Mouse (Mus musculus) lung, embryonic 16.5 days (tissue): ENCODE data around the gene Grcc10. TPM values are rescaled to one million over a fixed set of nuclear protein-coding genes. Genes with fewer than 3 reads are reported as not detected.
A peak's percentile ranks its signal among the peaks of the same experiment; 100 is the strongest.

Experiments
- ATAC-seq: fragments of 200-750 bp; cut with Nextera tagmentation; 2 replicates; pipeline ENCODE4 v1.8.0; 2017; ENCODE audit warnings: low read depth, mild to moderate bottlenecking, moderate library complexity
- H3K27ac ChIP-seq: fragments of 300-500 bp; sonication (generic); 2 replicates; pipeline ENCODE4 v1.5.1; 2014; ENCODE audit warnings: mild to moderate bottlenecking, control low read depth, low read length
- H3K27me3 ChIP-seq: fragments of 300-500 bp; sonication (generic); 2 replicates; pipeline ENCODE4 v1.6.1; 2014; ENCODE audit warnings: low read depth, low read length, mixed read lengths; ENCODE audit not compliant: control insufficient read depth, insufficient read depth
- H3K36me3 ChIP-seq: fragments of 300-500 bp; sonication (generic); 2 replicates; pipeline ENCODE4 v1.6.1; 2014; ENCODE audit warnings: low read length; ENCODE audit not compliant: control insufficient read depth, insufficient read depth
- H3K4me1 ChIP-seq: fragments of 300-500 bp; sonication (generic); replicated peaks from 2 replicates; pipeline ENCODE4 v1.6.1; 2014; ENCODE audit warnings: low read length, mixed read lengths; ENCODE audit not compliant: control insufficient read depth, insufficient read depth
- H3K4me2 ChIP-seq: fragments of 300-500 bp; sonication (generic); 2 replicates; pipeline ENCODE4 v1.6.1; 2014; ENCODE audit warnings: low read depth, low read length, control low read depth
- H3K4me3 ChIP-seq: fragments of 300-500 bp; sonication (generic); 2 replicates; pipeline ENCODE4 v1.5.1; 2014; ENCODE audit warnings: mild to moderate bottlenecking, low read length, control low read depth
- H3K9ac ChIP-seq: fragments of 300-500 bp; sonication (generic); 2 replicates; pipeline ENCODE4 v1.6.1; 2014; ENCODE audit warnings: low read length, control low read depth
- H3K9me3 ChIP-seq: fragments of 300-500 bp; sonication (generic); 2 replicates; pipeline ENCODE4 v1.6.1; 2016; ENCODE audit warnings: low read length; ENCODE audit not compliant: control insufficient read depth
- WGBS: fragments of 180-500 bp; shearing (Covaris S2); extraction: QIAGEN DNeasy Blood & Tissue Kit; methylation state at CpG from one replicate; pipeline ENCODE4 v1.1.7; 2014; 5-methylcytosine and 5-hydroxymethylcytosine counted together
- polyA plus RNA-seq: library from polyadenylated mRNA; unstranded; fragments of >200 nt; fragmentation: Nextera tagmentation; extraction: Ambion mirVana; gene quantifications from 2 replicates; pipeline ENCODE4 v1.2.1, GENCODE M21; 2015

Grcc10 gene
- polyA plus RNA-seq: 430 and 446 TPM in 2 replicates

DNA sequence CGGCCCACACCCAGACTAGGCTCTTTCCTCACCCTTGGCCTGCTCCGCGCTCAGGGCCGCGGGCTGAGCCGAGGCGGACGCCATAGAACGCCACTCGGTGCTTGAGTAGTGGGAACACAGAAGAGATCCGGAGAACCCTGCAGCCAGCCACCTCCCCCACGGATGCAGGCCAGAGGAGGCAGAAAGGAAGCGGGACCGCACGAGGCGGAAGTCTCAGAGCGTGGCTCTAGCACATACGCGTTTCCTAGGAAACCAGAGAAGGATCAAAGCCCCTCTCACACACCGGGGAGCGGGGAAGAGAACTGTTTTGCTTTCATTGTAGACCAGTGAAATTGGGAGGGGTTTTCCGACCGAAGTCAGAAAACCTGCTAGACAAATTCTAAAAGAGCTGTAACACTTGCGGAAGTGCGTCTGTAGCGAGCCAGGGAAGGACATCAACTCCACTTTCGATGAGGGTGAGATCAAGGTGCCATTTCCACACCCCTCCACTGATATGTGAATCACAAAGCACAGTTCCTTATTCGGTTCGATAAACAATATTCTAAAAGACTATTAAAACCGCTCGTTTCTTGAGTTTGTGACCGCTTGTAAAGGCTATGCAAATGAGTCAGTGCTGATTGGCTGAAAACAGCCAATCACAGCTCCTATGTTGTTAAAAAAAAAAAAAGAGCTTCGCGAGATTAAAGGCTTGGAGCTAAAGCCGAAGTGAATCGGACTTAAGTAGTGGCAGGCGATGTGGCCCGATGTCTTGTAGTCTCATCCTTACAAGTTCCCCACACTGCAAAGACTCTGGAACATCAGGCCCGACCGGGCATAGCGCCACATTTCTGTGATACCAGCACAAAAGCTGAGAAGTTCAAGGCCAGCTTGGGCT, at the start of gene Grcc10:
Gene Grcc10 (minus strand): TSS at position 487 of the 874 bp plus-strand sequence.
- Histone ChIP-seq H3K27ac (peak within 1 kb of the TSS; percentile 100), H3K9me3 (no peaks in the 10 kb centered on the region), H3K9ac (peak within 1 kb of the TSS; percentile 84), H3K4me2 (peak within 1 kb of the TSS; percentile 82), H3K36me3 (peaks cover 18% of the 10 kb centered on the region), H3K4me3 (peak within 1 kb of the TSS; percentile 69), H3K27me3 (no peaks in the 10 kb centered on the region), H3K4me1 (peaks cover 32% of the 10 kb centered on the region)
- WGBS: under 1% methylated on average over 41 of the region's 41 CpGs
- peak; percentile 84 for ATAC-seq

DNA sequence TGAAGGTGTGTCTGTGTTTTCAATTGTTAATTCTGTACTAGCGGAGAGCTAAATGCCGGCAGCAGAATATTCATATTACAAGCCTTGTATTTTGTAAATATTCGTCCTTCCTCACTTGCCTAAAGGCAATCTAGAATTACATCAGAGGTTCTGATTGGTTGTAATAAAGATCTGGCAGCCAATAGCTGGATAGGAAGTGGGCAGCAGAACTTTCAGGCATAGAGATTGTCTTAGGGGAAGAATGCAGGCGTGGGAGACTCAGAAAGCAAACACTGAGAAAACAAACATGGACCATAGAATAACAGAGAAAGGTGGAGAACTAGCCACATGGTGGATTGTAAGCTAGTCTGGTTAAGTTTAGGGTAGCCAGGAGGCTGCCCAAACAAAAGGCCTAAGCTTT, 48.9 kb upstream of the Grcc10 start:
- Histone ChIP-seq H3K4me1 (no peaks in the 10 kb centered on the region), H3K36me3 (no peaks in the 10 kb centered on the region), H3K9ac (no peak overlapping the region), H3K27ac (peak overlapping the region; percentile 2; the same call in 1 of the 2 replicates), H3K27me3 (no peaks in the 10 kb centered on the region), H3K4me2 (no peak overlapping the region), H3K4me3 (no peak overlapping the region), H3K9me3 (no peaks in the 10 kb centered on the region)
- 42% methylated on average over 4 of the region's 4 CpGs for WGBS
- ATAC-seq: peak; percentile 47; the same call in 1 of the 2 replicates

GRCm38 (mm10) chr6:124789519-124789918, 48.3 kb upstream of the Grcc10 start:
- no peaks in the 10 kb centered on the region for H3K4me1 ChIP-seq
- 58% methylated on average over 4 of the region's 4 CpGs for WGBS
- no peak for ATAC-seq
- H3K27me3 ChIP-seq: no peaks in the 10 kb centered on the region
- no peak overlapping the region for H3K27ac ChIP-seq
- H3K4me3 ChIP-seq: no peak overlapping the region
- H3K9me3 ChIP-seq: no peaks in the 10 kb centered on the region
- H3K36me3 ChIP-seq: no peaks in the 10 kb centered on the region
- H3K4me2 ChIP-seq: no peak overlapping the region
- H3K9ac ChIP-seq: no peak overlapping the region

DNA sequence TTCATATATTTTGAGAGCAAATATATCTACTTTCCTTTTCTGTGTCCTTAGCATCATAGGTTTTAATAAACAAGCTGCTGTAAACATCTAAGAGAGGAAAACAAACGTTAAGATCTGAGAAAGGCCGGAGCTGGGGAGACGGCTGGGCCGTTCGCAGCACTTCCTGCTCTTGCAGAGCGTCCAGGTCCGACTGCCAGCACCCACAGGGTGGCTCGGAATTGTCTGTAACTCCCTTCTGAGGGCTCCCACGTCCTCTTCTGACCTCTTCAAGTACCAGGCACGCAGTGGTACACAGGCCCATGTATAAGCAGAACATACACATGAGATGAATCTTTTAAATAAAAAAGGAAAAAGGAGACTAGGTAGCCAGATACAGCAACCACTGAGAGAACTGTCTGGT, 46.5 kb upstream of the Grcc10 start:
- H3K4me1 ChIP-seq: 0 out of 2 replicates have a peak, but pooled peaks cover under 1% of the 10 kb centered on the region
- no peaks in the 10 kb centered on the region for H3K27me3 ChIP-seq
- H3K9ac ChIP-seq: no peak overlapping the region
- no peaks in the 10 kb centered on the region for H3K9me3 ChIP-seq
- no peak overlapping the region for H3K4me2 ChIP-seq
- no peak overlapping the region for H3K27ac ChIP-seq
- H3K4me3 ChIP-seq: no peak overlapping the region
- 59% methylated on average over 10 of the region's 10 CpGs for WGBS
- H3K36me3 ChIP-seq: no peaks in the 10 kb centered on the region
- ATAC-seq: no peak

DNA sequence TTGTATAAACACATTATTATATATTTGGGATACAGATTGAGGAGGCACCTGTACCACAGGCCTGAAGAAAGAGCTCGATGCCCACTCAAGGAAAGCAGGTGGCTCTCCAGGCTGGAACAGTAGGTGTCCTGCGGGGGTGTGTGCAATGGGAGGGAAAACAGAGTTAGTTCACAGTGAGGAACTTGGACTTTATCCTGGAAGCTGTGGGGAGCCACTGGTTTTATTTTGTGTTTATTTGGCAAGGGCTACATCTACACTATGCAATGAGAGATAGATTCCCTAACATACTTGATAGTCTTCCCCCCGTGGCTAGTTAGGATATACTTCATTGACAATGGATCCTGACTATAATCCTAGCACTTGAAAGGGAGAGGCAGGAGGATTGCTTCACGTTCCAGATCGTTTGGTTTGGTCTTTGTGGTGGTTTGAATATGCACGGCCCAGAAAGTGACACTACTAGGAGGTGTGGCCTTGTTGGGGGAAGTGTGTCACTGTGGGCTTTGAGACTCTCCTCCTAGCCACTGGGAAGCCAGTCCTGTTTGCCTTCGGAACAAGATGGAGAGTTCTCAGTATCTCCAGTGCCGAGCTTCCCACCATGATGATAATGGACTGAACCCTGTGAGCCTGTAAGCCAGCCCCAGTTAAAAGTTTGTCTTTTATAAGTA, 45.7 kb upstream of the Grcc10 start:
- Histone ChIP-seq H3K27ac (no peak overlapping the region), H3K4me2 (no peak overlapping the region), H3K4me3 (no peak overlapping the region), H3K4me1 (0 out of 2 replicates have a peak, but pooled peaks cover 6% of the 10 kb centered on the region), H3K9ac (no peak overlapping the region), H3K36me3 (no peaks in the 10 kb centered on the region), H3K27me3 (no peaks in the 10 kb centered on the region), H3K9me3 (no peaks in the 10 kb centered on the region)
- ATAC-seq: no peak
- WGBS: 50% methylated on average over 8 of the region's 8 CpGs

- Histone ChIP-seq H3K9ac (peak overlapping the region; percentile 34; the same call in 1 of the 2 replicates), H3K4me2 (peak overlapping the region; percentile 46), H3K9me3 (no peaks in the 10 kb centered on the region), H3K4me1 (peaks cover 9% of the 10 kb centered on the region; the same call in 1 of the 2 replicates), H3K36me3 (no peaks in the 10 kb centered on the region), H3K27me3 (peaks cover 2% of the 10 kb centered on the region; the same call in 1 of the 2 replicates), H3K27ac (no peak overlapping the region; the same call in 1 of the 2 replicates), H3K4me3 (peak overlapping the region; percentile 39)
- ATAC-seq: peak; percentile 42; the same call in 1 of the 2 replicates
- WGBS: 17% methylated on average over 6 of the region's 6 CpGs
These were observed 41.3 kb upstream of the Grcc10 start for GRCm38 (mm10) chr6:124782436-124782835.

DNA sequence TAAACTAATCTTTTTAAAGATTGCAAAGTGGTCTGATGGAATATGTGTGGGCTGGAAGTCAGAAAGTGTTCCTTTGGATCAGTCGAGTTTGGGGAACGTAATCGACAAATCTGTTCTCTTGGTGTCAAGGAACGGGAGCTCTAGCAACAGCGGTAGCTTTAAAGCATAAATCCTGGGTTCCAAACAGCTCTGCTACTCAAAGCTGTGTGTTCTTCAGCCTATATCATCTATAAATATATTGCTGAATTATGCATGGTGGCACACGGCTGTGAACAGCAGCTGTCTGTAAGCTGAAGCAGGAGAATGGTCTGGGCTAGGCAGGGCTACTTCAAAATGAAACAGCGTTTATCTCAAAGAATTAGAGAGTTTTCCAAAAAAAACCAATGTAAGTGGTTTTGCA, 39.7 kb upstream of the Grcc10 start:
- Histone ChIP-seq H3K27me3 (peaks cover 2% of the 10 kb centered on the region; the same call in 1 of the 2 replicates), H3K4me2 (no peak overlapping the region), H3K4me1 (peaks cover 9% of the 10 kb centered on the region; the same call in 1 of the 2 replicates), H3K27ac (no peak overlapping the region), H3K36me3 (no peaks in the 10 kb centered on the region), H3K9me3 (no peaks in the 10 kb centered on the region), H3K4me3 (no peak overlapping the region), H3K9ac (no peak overlapping the region)
- 82% methylated on average over 7 of the region's 7 CpGs for WGBS
- ATAC-seq: no peak

GRCm38 (mm10) chr6:124779984-124780416, 38.8 kb upstream of the Grcc10 start:
- ATAC-seq: peak; percentile 68
- peak overlapping the region; percentile 59 for H3K9ac ChIP-seq
- 5% methylated on average over 10 of the region's 10 CpGs for WGBS

More at GRCm38 (mm10) chr6:124779984-124780416, 38.8 kb upstream of the Grcc10 start:
- Histone ChIP-seq H3K9me3 (no peaks in the 10 kb centered on the region), H3K27ac (no peak overlapping the region), H3K4me3 (peak overlapping the region; percentile 51), H3K4me2 (peak overlapping the region; percentile 81), H3K36me3 (no peaks in the 10 kb centered on the region), H3K4me1 (peaks cover 9% of the 10 kb centered on the region; the same call in 1 of the 2 replicates), H3K27me3 (peaks cover 2% of the 10 kb centered on the region; the same call in 1 of the 2 replicates)
